Mouse (Mus musculus): ENCODE measurements around the gene Sdr9c7.
A peak's percentile ranks its signal among the peaks of the same experiment; 100 is the strongest.
"Not testable (repeated sequence)": the region's sequence is repeated elsewhere in the genome, so short reads cannot be mapped to it uniquely, and the experiment has no call there.

Sdr9c7 gene

GRCm38 (mm10) chr10:127907386-127907951, 9.2 kb downstream of the Sdr9c7 start:
- no peak for DNase-seq (ENCODE audit: low spot score in 2 of 2)

- no peak for DNase-seq (ENCODE audit: low spot score in 2 of 2)
These were observed 17.3 kb downstream of the Sdr9c7 start for GRCm38 (mm10) chr10:127915578-127915977.

GRCm38 (mm10) chr10:127917183-127917582, 18.9 kb downstream of the Sdr9c7 start:
- DNase-seq (ENCODE audit: low spot score in 2 of 2): not testable (repeated sequence)

GRCm38 (mm10) chr10:127917651-127918050, 19.3 kb downstream of the Sdr9c7 start:
- no peak for DNase-seq (ENCODE audit: low spot score in 2 of 2)

- DNase-seq (ENCODE audit: low spot score in 2 of 2): no peak
These were observed 23.9 kb downstream of the Sdr9c7 start for GRCm38 (mm10) chr10:127922241-127922640.

- no peak for DNase-seq (ENCODE audit: low spot score in 2 of 2)
These were observed 24.7 kb downstream of the Sdr9c7 start for GRCm38 (mm10) chr10:127923024-127923423.

GRCm38 (mm10) chr10:127924597-127925378, 26.5 kb downstream of the Sdr9c7 start:
- no peak for DNase-seq (ENCODE audit: low spot score in 2 of 2)

GRCm38 (mm10) chr10:127927737-127928136, 29.4 kb downstream of the Sdr9c7 start:
- DNase-seq (ENCODE audit: low spot score in 2 of 2): no peak

GRCm38 (mm10) chr10:127932290-127932926, 34.1 kb downstream of the Sdr9c7 start:
- DNase-seq (ENCODE audit: low spot score in 2 of 2): no peak

GRCm38 (mm10) chr10:127936271-127936670, 38.0 kb downstream of the Sdr9c7 start:
- no peak for DNase-seq (ENCODE audit: low spot score in 2 of 2)

GRCm38 (mm10) chr10:127936747-127937409, 38.6 kb downstream of the Sdr9c7 start:
- DNase-seq (ENCODE audit: low spot score in 2 of 2): no peak

GRCm38 (mm10) chr10:127937428-127938010, 39.2 kb downstream of the Sdr9c7 start:
- DNase-seq (ENCODE audit: low spot score in 2 of 2): peak in 1 of 2 experiments; percentile 64

- DNase-seq (ENCODE audit: low spot score in 2 of 2): not testable (repeated sequence)
These were observed 41.3 kb downstream of the Sdr9c7 start for GRCm38 (mm10) chr10:127939667-127940066.

- DNase-seq (ENCODE audit: low spot score in 2 of 2): peak in 1 of 2 experiments; percentile 25
These were observed 47.2 kb downstream of the Sdr9c7 start for GRCm38 (mm10) chr10:127945432-127946064.

- DNase-seq (ENCODE audit: low spot score in 2 of 2): no peak
These were observed 51.3 kb downstream of the Sdr9c7 start for GRCm38 (mm10) chr10:127949596-127950130.

- DNase-seq (ENCODE audit: low spot score in 2 of 2): no peak
These were observed 53.1 kb downstream of the Sdr9c7 start for GRCm38 (mm10) chr10:127951390-127951789.

GRCm38 (mm10) chr10:127951821-127952220, 53.5 kb downstream of the Sdr9c7 start:
- DNase-seq (ENCODE audit: low spot score in 2 of 2): no peak

- DNase-seq (ENCODE audit: low spot score in 2 of 2): no peak
These were observed 56.7 kb downstream of the Sdr9c7 start for GRCm38 (mm10) chr10:127955034-127955433.

- DNase-seq (ENCODE audit: low spot score in 2 of 2): peak in 1 of 2 experiments; percentile 64
These were observed 58.0 kb downstream of the Sdr9c7 start for GRCm38 (mm10) chr10:127956168-127956816.

GRCm38 (mm10) chr10:127959161-127959679, 60.9 kb downstream of the Sdr9c7 start:
- DNase-seq (ENCODE audit: low spot score in 2 of 2): no peak

Measured in left cerebral cortex, adult 9 months (tissue).